Mouse (Mus musculus) liver, postnatal 0 days (tissue): ENCODE results near the gene Strn3.

Source experiments
- CTCF ChIP-seq: sonication (generic); IDR thresholded peaks from 2 replicates; pipeline ENCODE4 v1.5.1; 2016; ENCODE audit warnings: antibody characterized with exemption, low read depth
- EP300 ChIP-seq: IDR thresholded peaks from 2 replicates; pipeline ENCODE4 v1.6.1; 2016; ENCODE audit warnings: antibody characterized with exemption, low read depth, mild to moderate bottlenecking

GRCm38 (mm10) chr12:51694096-51694495, 2.4 kb upstream of the Strn3 start:
- no peak for TF ChIP-seq CTCF
- TF ChIP-seq EP300, result no peak
